Mouse (Mus musculus) cerebellum, adult 2 months (tissue): ENCODE data around the gene Col15a1.

Experiments
- CTCF ChIP-seq: fragments of 200-500 bp; IDR thresholded peaks from 2 replicates; pipeline ENCODE4 v1.5.1; 2011; ENCODE audit warnings: low read depth, mild to moderate bottlenecking, control low read depth, low read length, moderate library complexity, borderline replicate concordance; ENCODE audit not compliant: insufficient read depth
- POLR2A ChIP-seq: fragments of 200-500 bp; IDR thresholded peaks from 2 replicates; pipeline ENCODE4 v1.6.1; 2011; ENCODE audit warnings: low read length, control low read depth, borderline replicate concordance; ENCODE audit not compliant: insufficient read depth

GRCm38 (mm10) chr4:47245621-47246020, 37.7 kb downstream of the Col15a1 start:
- no peak for TF ChIP-seq CTCF
- no peak for TF ChIP-seq POLR2A
